ENCODE assay signal across 12 mouse cellular contexts in the genomic region with DNA sequence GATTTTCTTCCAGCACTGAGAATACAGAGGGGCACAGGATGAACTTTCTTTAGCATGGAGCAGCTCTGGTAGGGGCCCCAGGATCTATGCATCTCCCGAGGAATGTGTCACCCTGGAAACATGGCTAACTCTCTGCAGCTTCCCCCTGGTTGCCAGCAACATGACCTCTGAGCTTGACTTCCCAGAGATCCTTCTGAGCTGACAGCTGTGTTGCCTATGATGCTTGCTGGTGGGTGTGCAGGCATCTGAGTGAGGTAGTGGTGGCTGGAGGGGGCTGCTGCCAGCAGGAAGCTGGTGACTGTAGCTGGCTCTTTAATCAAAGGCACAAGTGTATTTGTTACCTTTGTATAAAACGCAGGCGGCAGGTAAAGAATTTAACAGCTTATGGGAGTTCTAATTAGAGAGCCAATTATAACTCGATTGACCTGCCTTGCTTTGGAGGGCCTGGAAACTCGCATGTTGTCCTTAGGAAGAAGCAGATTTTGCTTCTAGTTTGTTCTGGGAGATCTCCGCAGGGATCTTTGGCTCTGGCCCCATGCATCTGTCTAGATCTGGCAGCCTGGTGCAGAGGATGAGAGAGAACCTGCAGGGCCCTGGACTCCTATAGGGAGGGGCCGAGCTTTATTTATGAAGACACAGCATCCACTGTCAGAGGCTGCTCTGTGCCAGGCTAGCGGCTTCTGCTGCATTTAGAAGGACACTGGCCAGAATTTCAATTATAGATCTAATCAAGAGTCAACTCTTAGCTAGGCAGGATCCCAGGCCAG.
DNase-seq lines count a peak whose midpoint lies in the region; ATAC-seq and TF ChIP-seq lines count a peak whose summit lies in the region.
"Had no signal": no experiment of that assay in that cellular context is flagged by ENCODE, and none has a peak within 500 bp of the region (broad histone marks: within the 10 kb centered on the region; RNA-seq: fewer than 3 reads in every experiment).

No protein-coding gene starts in this region.

- H3K9me3 ChIP-seq in forebrain, embryonic 12.5 days = no peaks in the 10 kb centered on the region
- H3K9me3 ChIP-seq in forebrain, embryonic 10.5 days = no peaks in the 10 kb centered on the region
- no peaks in the 10 kb centered on the region for H3K9me3 ChIP-seq in forebrain, embryonic 15.5 days
- no peaks in the 10 kb centered on the region for H3K9me3 ChIP-seq in midbrain, postnatal 0 days (ENCODE audit: low read length)
- H3K9me3 ChIP-seq in intestine, embryonic 16.5 days (ENCODE audit: control insufficient read depth, low read length) = no peaks in the 10 kb centered on the region
- H3K9me3 ChIP-seq: liver, embryonic 13.5 days; neural tube, embryonic 12.5 days had no signal

- peak overlapping the region; percentile 71 for H3K27ac ChIP-seq in forebrain, embryonic 12.5 days
- no peak overlapping the region for H3K27ac ChIP-seq in forebrain, embryonic 10.5 days
- peak overlapping the region; percentile 53 for H3K27ac ChIP-seq in forebrain, embryonic 15.5 days (replicated peaks)
- H3K27ac ChIP-seq in midbrain, postnatal 0 days (ENCODE audit: low read depth, low read length) = peak overlapping the region; percentile 65
- no peak overlapping the region for H3K27ac ChIP-seq in intestine, embryonic 16.5 days (ENCODE audit: low read length)
- H3K27ac ChIP-seq: liver, embryonic 13.5 days; macrophage had no signal

- TF ChIP-seq CTCF in midbrain, postnatal 0 days (IDR thresholded peaks at IDR 0.05) = no peak

- H3K4me2 ChIP-seq in forebrain, embryonic 12.5 days = no peak overlapping the region
- no peak overlapping the region for H3K4me2 ChIP-seq in forebrain, embryonic 15.5 days (replicated peaks)
- no peak overlapping the region for H3K4me2 ChIP-seq in midbrain, postnatal 0 days (ENCODE audit: low read depth, low read length, poor library complexity, severe bottlenecking)
- H3K4me2 ChIP-seq in intestine, embryonic 16.5 days (ENCODE audit: low read depth, low read length) = no peak overlapping the region
- H3K4me2 ChIP-seq: liver, embryonic 13.5 days; neural tube, embryonic 12.5 days had no signal

- peaks cover 56% of the 10 kb centered on the region for H3K4me1 ChIP-seq in forebrain, embryonic 12.5 days
- H3K4me1 ChIP-seq in forebrain, embryonic 10.5 days = peaks cover 43% of the 10 kb centered on the region
- H3K4me1 ChIP-seq in forebrain, embryonic 15.5 days = peaks cover 56% of the 10 kb centered on the region
- peaks cover 19% of the 10 kb centered on the region for H3K4me1 ChIP-seq in midbrain, postnatal 0 days (ENCODE audit: insufficient read depth, low read length)
- no peaks in the 10 kb centered on the region for H3K4me1 ChIP-seq in intestine, embryonic 16.5 days (ENCODE audit: control insufficient read depth, insufficient read depth, low read length)
- H3K4me1 ChIP-seq: liver, embryonic 13.5 days had no signal

- no peaks in the 10 kb centered on the region for H3K27me3 ChIP-seq in forebrain, embryonic 12.5 days
- no peaks in the 10 kb centered on the region for H3K27me3 ChIP-seq in forebrain, embryonic 10.5 days (ENCODE audit: poor library complexity, severe bottlenecking)
- no peaks in the 10 kb centered on the region for H3K27me3 ChIP-seq in forebrain, embryonic 15.5 days
- H3K27me3 ChIP-seq in midbrain, postnatal 0 days (ENCODE audit: insufficient read depth, low read length) = no peaks in the 10 kb centered on the region
- H3K27me3 ChIP-seq in intestine, embryonic 16.5 days (replicated peaks; ENCODE audit: control insufficient read depth, insufficient read depth, low read length) = no peaks in the 10 kb centered on the region
- H3K27me3 ChIP-seq: liver, embryonic 13.5 days; neural tube, embryonic 12.5 days had no signal

- DNase-seq in forebrain, embryonic 10.5 days (ENCODE audit: extremely low spot score, low spot score) = no peak
- peak; percentile 32 for DNase-seq in retina, embryonic 14.5 days (ENCODE audit: low spot score)
- no peak for DNase-seq in retina, postnatal 1 day
- peak; percentile 80 for DNase-seq in midbrain, postnatal 0 days (ENCODE audit: low spot score)
- DNase-seq in thymus, postnatal 14 days = no peak
- DNase-seq: liver, embryonic 13.5 days had no signal

- H3K36me3 ChIP-seq in forebrain, embryonic 12.5 days (replicated peaks) = 0 out of 2 replicates have a peak, but pooled peaks cover 13% of the 10 kb centered on the region
- peaks cover 24% of the 10 kb centered on the region for H3K36me3 ChIP-seq in forebrain, embryonic 10.5 days (replicated peaks)
- H3K36me3 ChIP-seq in forebrain, embryonic 15.5 days = no peaks in the 10 kb centered on the region
- peaks cover 16% of the 10 kb centered on the region for H3K36me3 ChIP-seq in midbrain, postnatal 0 days (ENCODE audit: insufficient read depth, low read length)
- H3K36me3 ChIP-seq in intestine, embryonic 16.5 days (ENCODE audit: control insufficient read depth, insufficient read depth, low read length) = no peaks in the 10 kb centered on the region
- H3K36me3 ChIP-seq: liver, embryonic 13.5 days had no signal

- no peak for ATAC-seq in forebrain, embryonic 12.5 days (ENCODE audit: low FRiP score)
- ATAC-seq in forebrain, embryonic 15.5 days (replicated peaks) = 0 out of 2 replicates have a peak, but pooled peaks have one; percentile 42
- ATAC-seq in midbrain, postnatal 0 days (ENCODE audit: low FRiP score) = peak; percentile 46; the same call in 1 of the 2 replicates
- no peak for ATAC-seq in intestine, embryonic 16.5 days
- ATAC-seq: intestine, postnatal 0 days had no signal

- H3K4me3 ChIP-seq in forebrain, embryonic 12.5 days (replicated peaks) = no peak overlapping the region
- H3K4me3 ChIP-seq in forebrain, embryonic 10.5 days = no peak overlapping the region
- H3K4me3 ChIP-seq in forebrain, embryonic 15.5 days = no peak overlapping the region
- no peak overlapping the region for H3K4me3 ChIP-seq in midbrain, postnatal 0 days (ENCODE audit: low read depth, low read length)
- no peak overlapping the region for H3K4me3 ChIP-seq in intestine, embryonic 16.5 days (ENCODE audit: low read length)
- H3K4me3 ChIP-seq: liver, embryonic 13.5 days; neural tube, embryonic 12.5 days had no signal

- no peak overlapping the region for H3K9ac ChIP-seq in forebrain, embryonic 12.5 days
- H3K9ac ChIP-seq in forebrain, embryonic 15.5 days (replicated peaks) = no peak overlapping the region
- H3K9ac ChIP-seq in midbrain, postnatal 0 days (replicated peaks; ENCODE audit: low read length, poor library complexity, severe bottlenecking) = no peak overlapping the region
- H3K9ac ChIP-seq in intestine, embryonic 16.5 days (ENCODE audit: low read depth, low read length) = no peak overlapping the region
- H3K9ac ChIP-seq: liver, embryonic 13.5 days; neural tube, embryonic 12.5 days had no signal

- 54% methylated on average over 8 of the region's 8 CpGs for WGBS in forebrain, embryonic 12.5 days
- WGBS in forebrain, embryonic 10.5 days = 72% methylated on average over 8 of the region's 8 CpGs
- 29% methylated on average over 8 of the region's 8 CpGs for WGBS in forebrain, embryonic 15.5 days
- 39% methylated on average over 8 of the region's 8 CpGs for WGBS in midbrain, postnatal 0 days
- WGBS in intestine, embryonic 16.5 days = 65% methylated on average over 8 of the region's 8 CpGs

Comparison
In these comparisons a context has a peak if more than half of its experiments do, and no peak if none do; other contexts are left out.
1. ATAC-seq: peak in forebrain, embryonic 15.5 days (single experiment) and midbrain, postnatal 0 days (single experiment); none in forebrain, embryonic 12.5 days (single experiment) and intestine, embryonic 16.5 days (single experiment).
2. H3K27ac ChIP-seq: peak in forebrain, embryonic 12.5 days (single experiment), forebrain, embryonic 15.5 days (single experiment) and midbrain, postnatal 0 days (single experiment); none in forebrain, embryonic 10.5 days (single experiment) and intestine, embryonic 16.5 days (single experiment).
3. DNase-seq: peak in retina, embryonic 14.5 days (single experiment) and midbrain, postnatal 0 days (single experiment); none in forebrain, embryonic 10.5 days (single experiment), retina, postnatal 1 day (single experiment) and thymus, postnatal 14 days (single experiment).